In the genomic region with DNA sequence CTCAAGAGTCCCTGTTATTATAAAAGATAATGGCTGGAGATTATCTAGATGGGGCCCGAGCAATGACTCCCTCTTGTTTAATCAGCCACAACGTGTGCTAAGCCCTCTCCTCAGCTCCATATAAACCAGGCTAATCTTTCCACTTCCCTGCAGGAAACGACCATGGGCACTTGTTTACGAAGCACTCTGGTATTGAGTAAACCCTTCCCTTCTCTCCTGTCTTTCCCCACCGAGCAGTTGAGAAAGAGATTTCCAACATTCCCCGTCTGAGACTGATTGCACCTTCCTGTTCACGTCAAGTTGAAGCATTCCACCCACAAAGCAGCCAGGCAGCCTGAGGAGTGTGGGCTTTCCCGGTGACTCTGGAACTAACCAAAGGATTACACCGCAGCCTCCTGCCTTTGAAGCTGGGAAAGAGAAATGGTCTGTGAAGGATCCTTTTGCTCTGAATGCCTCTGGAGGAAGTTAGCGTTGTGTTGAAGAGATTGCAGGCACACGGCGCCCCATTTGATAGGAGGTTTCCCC, we compare ENCODE assay signal across 8 mouse cellular contexts.
DNase-seq lines count a peak whose midpoint lies in the region; ATAC-seq and TF ChIP-seq lines count a peak whose summit lies in the region.

No protein-coding gene starts in this region.

- no peak for TF ChIP-seq CTCF in brain, embryonic 14.5 days (IDR thresholded peaks at IDR 0.05; ENCODE audit: borderline replicate concordance, extremely low read depth, insufficient read depth, insufficient read length)
- TF ChIP-seq CTCF in thymus, adult 2 months (IDR thresholded peaks at IDR 0.05; ENCODE audit: borderline replicate concordance, control insufficient read depth, extremely low read depth, insufficient read depth, low read length, poor library complexity): no peak

- peaks cover 8% of the 10 kb centered on the region for H3K4me1 ChIP-seq in intestine, embryonic 14.5 days (replicated peaks; ENCODE audit: control insufficient read depth, insufficient read depth, low read length)
- H3K4me1 ChIP-seq in thymus, adult 2 months (replicated peaks; ENCODE audit: control insufficient read depth, insufficient read depth, low read length): no peaks in the 10 kb centered on the region

- no peaks in the 10 kb centered on the region for H3K27me3 ChIP-seq in intestine, embryonic 14.5 days (replicated peaks; ENCODE audit: control insufficient read depth, insufficient read depth, low read length)
- no peaks in the 10 kb centered on the region for H3K27me3 ChIP-seq in thymus, adult 2 months (ENCODE audit: control insufficient read depth, insufficient read depth, low read length)

- ATAC-seq in intestine, embryonic 14.5 days (replicated peaks; ENCODE audit: low FRiP score, low TSS enrichment, low read depth): no peak
- ATAC-seq in cerebellum, adult (ENCODE audit: insufficient number of reproducible peaks, low FRiP score, low TSS enrichment): no peak

- no peak overlapping the region for H3K4me3 ChIP-seq in intestine, embryonic 14.5 days (ENCODE audit: low read depth, low read length)
- H3K4me3 ChIP-seq in thymus, adult 2 months (ENCODE audit: control insufficient read depth, insufficient read depth, low read length): no peak overlapping the region

- 4% methylated on average over 12 of the region's 12 CpGs for WGBS in intestine, embryonic 14.5 days
- WGBS in thymus, adult 2 months: 39% methylated on average over 12 of the region's 12 CpGs

- no peaks in the 10 kb centered on the region for H3K36me3 ChIP-seq in intestine, embryonic 14.5 days (ENCODE audit: control insufficient read depth, insufficient read depth, low read length)
- H3K36me3 ChIP-seq in thymus, adult 2 months (ENCODE audit: control insufficient read depth, insufficient read depth, low read length): no peaks in the 10 kb centered on the region

- H3K4me2 ChIP-seq in intestine, embryonic 14.5 days (ENCODE audit: low read length): peak overlapping the region; percentile 28

- peak; percentile 9 for DNase-seq in adrenal gland, postnatal 14 days
- DNase-seq in adrenal gland, adult 18-20 months (ENCODE audit: low spot score in 2 of 2): no peak
- peak; percentile 47 for DNase-seq in brain, embryonic 14.5 days (ENCODE audit: low read depth)
- no peak for DNase-seq in intestine, embryonic 14.5 days (ENCODE audit: low spot score)
- peak; percentile 53 to 60 for DNase-seq in lung, postnatal 4 days
- DNase-seq in thymus, adult 2 months: no peak
- DNase-seq in thymus, postnatal 36 days: no peak

- no peak overlapping the region for H3K9ac ChIP-seq in intestine, embryonic 14.5 days (ENCODE audit: low read length)

- TF ChIP-seq POLR2A in brain, embryonic 14.5 days (IDR thresholded peaks at IDR 0.05; ENCODE audit: borderline replicate concordance, extremely low read depth, insufficient read depth, insufficient read length, poor library complexity, severe bottlenecking): no peak
- TF ChIP-seq POLR2A in thymus, adult 2 months (IDR thresholded peaks at IDR 0.05; ENCODE audit: control insufficient read depth, extremely low read depth, insufficient read depth, low read length, poor library complexity): no peak

- H3K27ac ChIP-seq in intestine, embryonic 14.5 days (ENCODE audit: low read depth): no peak overlapping the region
- no peak overlapping the region for H3K27ac ChIP-seq in thymus, adult 2 months (ENCODE audit: control insufficient read depth, insufficient read depth, low read length)

- no peaks in the 10 kb centered on the region for H3K9me3 ChIP-seq in intestine, embryonic 14.5 days (ENCODE audit: control insufficient read depth, low read length)

Comparison
In these comparisons a context has a peak if more than half of its experiments do, and no peak if none do; other contexts are left out.
1. DNase-seq: peak in adrenal gland, postnatal 14 days (single experiment), brain, embryonic 14.5 days (single experiment) and lung, postnatal 4 days (2 of 2); none in adrenal gland, adult 18-20 months (0 of 2), intestine, embryonic 14.5 days (single experiment), thymus, adult 2 months (single experiment) and thymus, postnatal 36 days (0 of 2).